ENCODE assay signal across 8 mouse cellular contexts in genomic region chr8:120537818-120538396, GRCm38 (mm10). TPM values are rescaled to one million over a fixed set of nuclear protein-coding genes. Genes with fewer than 3 reads are reported as not detected.
DNase-seq lines count a peak whose midpoint lies in the region; ATAC-seq and TF ChIP-seq lines count a peak whose summit lies in the region.

No protein-coding gene starts in this region.

- H3K36me3 ChIP-seq in E14TG2a.4 (ENCODE audit: insufficient read depth, low read length), result peaks cover 23% of the 10 kb centered on the region
- no peaks in the 10 kb centered on the region for H3K36me3 ChIP-seq in hindbrain, embryonic 12.5 days

- peak overlapping the region; percentile 75 for H3K9ac ChIP-seq in hindbrain, embryonic 12.5 days

- peak overlapping the region; percentile 88 for H3K4me3 ChIP-seq in E14TG2a.4 (replicated peaks; ENCODE audit: low read length)
- H3K4me3 ChIP-seq in embryonic fibroblast, embryonic 13.5 days (ENCODE audit: insufficient read depth, low read length), result peak overlapping the region; percentile 52
- peak overlapping the region; percentile 57 for H3K4me3 ChIP-seq in hindbrain, embryonic 12.5 days

- WGBS in hindbrain, embryonic 12.5 days, result under 1% methylated on average over 33 of the region's 46 CpGs

- TF ChIP-seq POLR2A in embryonic fibroblast, embryonic 13.5 days (IDR thresholded peaks at IDR 0.05; ENCODE audit: low read depth, low read length), result no peak

- peak overlapping the region; percentile 87 for H3K4me2 ChIP-seq in hindbrain, embryonic 12.5 days (replicated peaks)

- peak; percentile 48 for ATAC-seq in hindbrain, embryonic 12.5 days (ENCODE audit: low FRiP score)
- ATAC-seq in activated CD4-positive, CD25-positive, alpha-beta regulatory T cell, adult 4 months, result no peak

- peaks cover 73% of the 10 kb centered on the region for H3K4me1 ChIP-seq in E14TG2a.4 (replicated peaks; ENCODE audit: low read depth, low read length)
- H3K4me1 ChIP-seq in embryonic fibroblast, embryonic 13.5 days (ENCODE audit: control insufficient read depth, insufficient read depth, low read length), result peaks cover 13% of the 10 kb centered on the region
- peaks cover 94% of the 10 kb centered on the region for H3K4me1 ChIP-seq in hindbrain, embryonic 12.5 days

- peak; percentile 77 for DNase-seq in adrenal gland, postnatal 14 days
- peak; percentile 43 to 72 for DNase-seq in left cerebral cortex, adult 8-10 months (ENCODE audit: low spot score in 2 of 2)
- DNase-seq in lung, postnatal 4 days, result peak; percentile 65 to 81
- peak; percentile 41 for DNase-seq in spleen, adult 12 weeks (ENCODE audit: low spot score)

- H3K27me3 ChIP-seq in E14TG2a.4 (ENCODE audit: insufficient read depth, low read length), result no peaks in the 10 kb centered on the region
- H3K27me3 ChIP-seq in hindbrain, embryonic 12.5 days, result peaks cover 8% of the 10 kb centered on the region; the same call in 1 of the 2 replicates

- TF ChIP-seq CTCF in E14TG2a.4 (conservative IDR thresholded peaks at IDR 0.05; ENCODE audit: low read length), result no peak
- TF ChIP-seq CTCF in embryonic fibroblast, embryonic 13.5 days (IDR thresholded peaks at IDR 0.05; ENCODE audit: borderline replicate concordance, insufficient read depth, low read length), result no peak

- H3K9me3 ChIP-seq in E14TG2a.4 (ENCODE audit: low read length), result no peaks in the 10 kb centered on the region
- H3K9me3 ChIP-seq in hindbrain, embryonic 12.5 days (replicated peaks), result no peaks in the 10 kb centered on the region

- peak overlapping the region; percentile 43; the same call in 1 of the 2 replicates for H3K27ac ChIP-seq in embryonic fibroblast, embryonic 13.5 days (ENCODE audit: insufficient read depth, low read length)
- peak overlapping the region; percentile 99 for H3K27ac ChIP-seq in hindbrain, embryonic 12.5 days

RNA-seq across cellular contexts. Expression of gene Gins2, which starts 51.2 kb away (rescaled TPM):
- 10.3 and 15.5 TPM in 2 replicates for total RNA-seq in adrenal gland, postnatal 14 days (2021)
- polyA plus RNA-seq in embryonic fibroblast, embryonic 13.5 days (2011; ENCODE audit: insufficient read length, low read depth, missing spikeins), result 31.3 and 33.7 TPM in 2 replicates
- polyA plus RNA-seq in hindbrain, embryonic 12.5 days (2016; fragmentation: Nextera tagmentation; extraction: Ambion mirVana), result 49.6 and 65.3 TPM in 2 replicates
- total RNA-seq in left cerebral cortex, adult 8-10 months (2022), result 1 to 10 TPM; 1.1 to 3.3 (median 2.5) TPM
- 10 to 100 TPM; 19.3 to 30.4 TPM for polyA plus RNA-seq in activated CD4-positive, CD25-positive, alpha-beta regulatory T cell, adult 4 months (2017; shearing (Covaris generic))
